Mouse (Mus musculus) left cerebral cortex, adult 11 months (tissue): Measurements from ENCODE around the gene Pcdh8.

Experiments
- DNase-seq: peaks from one replicate; pipeline ENCODE4 v3.0.0; 2022; ENCODE audit warnings: low spot score

The Pcdh8 gene

DNA sequence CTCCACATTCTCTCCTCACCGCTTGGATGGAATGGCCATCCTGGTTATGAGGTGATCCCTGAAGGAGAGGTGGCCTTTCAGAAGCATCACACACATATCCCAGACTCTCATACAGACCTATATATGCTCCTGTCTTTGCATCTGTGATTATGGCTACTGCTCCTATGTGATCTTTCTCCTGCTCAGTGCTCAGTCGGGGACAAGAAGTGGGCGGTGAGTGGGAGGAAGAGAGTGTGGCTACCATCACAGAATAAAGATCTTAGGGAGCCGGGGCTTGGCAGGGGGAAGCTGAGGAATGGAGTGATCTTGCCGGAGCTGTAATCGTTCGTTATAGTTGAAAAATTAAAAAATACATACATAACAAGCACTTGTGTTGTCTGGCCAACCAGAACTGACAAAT, 17.4 kb downstream of the Pcdh8 start:
- no peak for DNase-seq

DNA sequence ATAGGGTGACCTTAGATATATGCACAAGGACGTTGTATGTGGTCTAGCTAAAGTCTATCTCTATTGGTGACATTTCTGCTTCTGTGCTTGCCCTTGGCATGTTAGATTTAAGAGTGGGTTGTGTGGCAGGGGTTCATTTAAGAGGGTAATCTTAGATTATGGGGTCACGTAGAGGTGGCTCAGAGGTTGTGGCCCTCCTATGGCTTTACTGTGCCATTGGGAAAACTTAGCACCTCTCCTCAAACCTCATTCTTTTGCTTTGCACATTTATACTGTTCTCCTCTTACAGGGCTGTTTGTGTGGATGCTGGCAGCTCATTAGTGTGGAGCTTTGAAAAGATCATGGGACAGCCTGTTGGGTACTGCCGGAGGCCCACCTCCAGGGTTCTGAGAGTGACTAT, 30.6 kb downstream of the Pcdh8 start:
- no peak for DNase-seq

DNA sequence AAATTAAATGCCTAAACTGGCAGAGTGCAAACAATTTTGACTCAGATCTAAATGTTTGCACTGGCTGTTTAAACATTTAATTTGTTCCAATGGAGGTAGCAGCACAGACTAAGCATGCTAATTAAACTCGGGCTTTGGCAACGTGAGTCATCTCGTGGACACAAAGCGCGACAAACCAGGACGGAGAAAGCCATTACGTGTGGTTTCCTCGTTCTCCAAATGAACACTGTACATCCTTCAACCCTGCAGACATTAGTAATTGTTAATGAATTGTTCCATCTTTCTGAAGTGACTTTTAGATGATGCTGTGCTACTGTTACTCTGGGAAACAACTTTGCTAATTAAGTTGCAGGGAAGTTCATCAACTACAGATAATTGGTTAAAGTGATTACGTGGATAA, 32.7 kb downstream of the Pcdh8 start:
- no peak for DNase-seq

DNA sequence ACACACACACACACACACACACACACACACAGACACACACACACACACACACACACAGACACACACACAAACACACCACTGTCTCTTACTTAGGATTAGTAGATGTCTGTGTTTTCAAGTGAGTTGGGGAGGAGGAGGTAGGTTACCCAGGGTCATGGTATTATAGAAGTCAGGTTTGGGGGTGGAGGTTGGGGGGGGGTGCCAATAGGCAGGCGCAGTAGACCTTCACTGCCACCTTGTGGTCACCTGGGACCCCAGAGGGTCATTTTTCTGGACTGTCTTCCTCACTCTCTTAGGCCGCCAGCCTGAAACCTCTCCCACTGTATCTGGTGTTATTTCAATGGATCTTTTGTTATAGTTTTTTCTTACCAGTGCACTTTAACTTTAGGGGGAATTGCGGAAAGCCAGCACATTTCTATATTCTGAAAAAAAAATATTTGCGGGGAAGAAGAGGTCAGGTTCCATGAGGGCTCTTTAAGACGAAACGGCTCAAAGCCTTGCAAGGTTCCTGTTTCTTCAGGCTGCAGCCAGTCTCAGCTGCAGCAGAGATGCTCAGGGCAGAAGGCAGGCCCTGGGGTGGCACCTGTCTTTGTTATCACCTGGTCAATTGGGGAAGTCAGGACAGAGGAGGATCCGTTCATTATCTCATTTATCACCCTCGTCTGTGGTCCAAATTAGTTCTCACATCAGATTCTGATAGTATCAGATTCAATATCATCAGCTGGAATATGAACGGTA, 33.3 kb downstream of the Pcdh8 start:
- no peak for DNase-seq

DNA sequence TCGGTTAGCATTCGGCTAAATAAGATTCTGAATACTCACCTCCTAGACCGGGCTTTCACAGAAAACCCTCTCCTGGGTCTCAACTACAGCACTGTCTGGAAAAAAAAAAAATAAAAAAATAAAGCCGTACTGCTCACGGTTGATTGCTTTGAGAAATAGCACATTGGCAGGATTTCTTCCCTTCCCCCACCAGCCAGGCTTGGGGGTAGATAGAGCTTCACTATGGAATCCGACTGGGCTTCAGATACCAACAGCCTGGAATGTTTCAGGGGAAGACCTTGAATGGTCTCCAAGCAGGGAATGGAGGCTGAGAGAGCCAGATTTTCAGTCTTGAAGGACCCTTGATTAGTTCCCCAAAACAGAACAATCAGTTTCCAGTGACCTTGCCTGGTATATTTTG, 34.3 kb downstream of the Pcdh8 start:
- no peak for DNase-seq

DNA sequence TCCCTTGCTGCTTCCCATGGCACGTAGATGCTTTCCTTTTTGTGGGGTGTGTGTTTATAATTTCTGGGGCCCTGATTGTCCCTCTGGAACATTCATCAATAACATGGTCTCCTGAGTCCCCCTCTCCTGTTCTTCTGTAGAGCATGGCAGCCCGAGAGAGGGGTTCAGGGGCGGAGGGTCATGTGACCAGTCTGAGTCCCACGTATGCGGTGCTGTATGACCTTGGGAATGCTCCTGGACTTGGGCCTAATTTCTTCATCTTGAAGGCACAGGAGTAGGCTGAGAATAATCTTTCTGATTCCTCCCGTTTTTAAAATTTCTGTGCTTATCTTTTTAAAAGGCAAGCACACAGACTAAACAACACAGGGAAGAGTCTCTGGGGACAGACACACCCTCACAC, 37.6 kb downstream of the Pcdh8 start:
- no peak for DNase-seq

DNA sequence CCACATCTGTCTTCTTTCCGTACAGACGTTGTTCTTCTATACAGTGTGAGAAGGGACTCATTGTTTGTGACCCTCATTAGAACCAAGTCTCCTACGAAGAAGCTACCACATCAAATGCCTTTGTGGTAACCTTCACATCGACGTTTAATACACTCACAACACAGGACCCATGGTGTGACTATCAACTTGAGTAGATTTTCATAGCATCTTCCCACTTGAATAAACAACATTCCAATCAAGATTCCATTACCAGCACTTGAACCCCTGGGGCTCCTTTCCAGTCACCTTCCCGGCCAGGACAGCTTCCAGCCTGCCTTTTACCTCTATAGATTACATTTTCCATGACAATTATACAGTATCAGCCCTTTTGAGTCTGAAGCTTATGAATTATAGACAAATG, 42.3 kb downstream of the Pcdh8 start:
- DNase-seq = no peak

DNA sequence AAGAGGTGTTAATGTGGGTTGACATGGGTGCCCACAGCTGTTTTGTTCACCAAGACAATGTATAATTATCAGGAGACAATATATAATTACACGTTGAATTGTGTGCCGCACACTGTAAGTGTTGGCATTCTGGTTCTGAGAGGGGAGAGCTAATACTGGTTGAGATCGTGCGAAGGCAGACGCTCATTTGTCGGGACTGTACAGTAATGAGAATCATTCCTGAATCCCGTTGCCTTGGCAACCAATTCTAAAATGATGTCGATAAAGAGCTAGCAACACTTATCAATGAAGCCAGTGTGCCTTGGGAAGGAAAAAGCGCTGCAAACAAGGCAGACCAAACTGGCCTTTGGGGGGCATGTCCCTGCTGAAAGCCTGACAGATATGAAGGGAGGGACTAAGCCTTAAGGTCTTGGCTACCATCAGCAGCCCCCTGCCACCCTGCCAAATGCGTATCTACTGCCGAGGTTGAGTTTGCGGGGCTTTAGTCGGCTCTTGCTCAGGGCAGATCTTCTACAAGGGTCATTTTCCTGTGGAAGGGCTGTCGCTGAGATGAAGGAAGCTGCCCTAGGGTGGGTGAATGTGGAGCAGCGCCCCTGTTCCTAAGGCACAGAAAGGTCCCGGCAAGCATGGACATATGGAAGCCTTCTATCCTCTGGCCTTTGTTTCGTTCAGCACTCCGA, 47.0 kb downstream of the Pcdh8 start:
- DNase-seq = no peak

DNA sequence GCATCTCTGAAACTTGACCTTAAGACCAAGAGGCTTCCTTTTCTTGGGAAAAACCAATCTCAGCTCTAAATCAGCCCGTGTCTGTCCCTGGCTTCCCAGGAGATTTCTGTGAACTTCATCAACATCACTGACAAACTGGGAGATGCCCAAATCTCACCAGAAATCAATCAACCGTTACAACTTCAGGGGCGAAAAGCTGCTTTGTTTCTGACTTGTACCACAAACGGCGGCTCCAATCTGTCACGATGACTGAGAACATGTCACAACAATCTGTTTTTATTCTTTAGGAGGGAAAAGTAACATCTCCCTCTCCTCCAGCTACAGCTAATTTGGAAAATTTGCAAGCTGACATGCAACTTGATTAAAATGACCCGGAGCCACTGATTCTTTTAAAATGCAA, 48.9 kb downstream of the Pcdh8 start:
- no peak for DNase-seq
